Mouse (Mus musculus) kidney, postnatal 10 days (tissue): ENCODE measurements around the gene Prpsap2.
A peak's percentile ranks its signal among the peaks of the same experiment; 100 is the strongest.

ENCODE experiments used
- DNase-seq: peaks from one replicate; pipeline ENCODE4 v3.0.0; 2021; ENCODE audit warnings: mixed read lengths

The Prpsap2 gene

GRCm38 (mm10) chr11:61714346-61715117 is 47.4 kb downstream of the Prpsap2 start:
- DNase-seq, result peak; percentile 84

- no peak for DNase-seq
These were observed 48.6 kb downstream of the Prpsap2 start for GRCm38 (mm10) chr11:61713157-61713855.

- DNase-seq, result no peak
These were observed 53.0 kb downstream of the Prpsap2 start for GRCm38 (mm10) chr11:61708928-61709327.

- DNase-seq, result no peak
These were observed 55.7 kb downstream of the Prpsap2 start for GRCm38 (mm10) chr11:61706232-61706631.

- no peak for DNase-seq
These were observed 56.3 kb downstream of the Prpsap2 start for GRCm38 (mm10) chr11:61705581-61705980.

GRCm38 (mm10) chr11:61702494-61702893 is 59.4 kb downstream of the Prpsap2 start:
- DNase-seq, result no peak

- peak; percentile 58 for DNase-seq
These were observed 60.2 kb downstream of the Prpsap2 start for GRCm38 (mm10) chr11:61701696-61702095.

GRCm38 (mm10) chr11:61699933-61700332 is 62.0 kb downstream of the Prpsap2 start:
- peak; percentile 75 for DNase-seq

- no peak for DNase-seq
These were observed 62.4 kb downstream of the Prpsap2 start for GRCm38 (mm10) chr11:61699460-61699859.

GRCm38 (mm10) chr11:61698852-61699251 is 63.0 kb downstream of the Prpsap2 start:
- DNase-seq, result no peak

GRCm38 (mm10) chr11:61692996-61693395 is 68.9 kb downstream of the Prpsap2 start:
- DNase-seq, result no peak

- no peak for DNase-seq
These were observed 74.3 kb downstream of the Prpsap2 start for GRCm38 (mm10) chr11:61687595-61687994.

- DNase-seq, result no peak
These were observed 74.9 kb downstream of the Prpsap2 start for GRCm38 (mm10) chr11:61686906-61687453.

- DNase-seq, result no peak
These were observed 75.7 kb downstream of the Prpsap2 start for GRCm38 (mm10) chr11:61686141-61686540.

GRCm38 (mm10) chr11:61685119-61685725 is 76.7 kb downstream of the Prpsap2 start:
- no peak for DNase-seq

GRCm38 (mm10) chr11:61683907-61684731 is 77.8 kb downstream of the Prpsap2 start, which contains the start of gene Fam83g:
TSS of gene Fam83g (plus strand) at chr11:61684091.
- peak; percentile 86 for DNase-seq
